Mouse (Mus musculus) liver, postnatal 0 days (tissue): ENCODE measurements around the gene Col19a1. TPM values are rescaled to one million over a fixed set of nuclear protein-coding genes. Genes with fewer than 3 reads are reported as not detected.

Source experiments
- ATAC-seq: fragments of 200-750 bp; cut with Nextera tagmentation; 2 replicates; pipeline ENCODE4 v1.8.0; 2017; ENCODE audit warnings: mild to moderate bottlenecking, moderate library complexity
- DNase-seq: peaks from one replicate; pipeline ENCODE4 v3.0.0-alpha.2; 2016
- H3K27ac ChIP-seq: fragments of 300-500 bp; sonication (generic); 2 replicates; pipeline ENCODE4 v1.5.1; 2014; ENCODE audit warnings: antibody characterized with exemption, moderate library complexity, mild to moderate bottlenecking, low read depth
- H3K27me3 ChIP-seq: fragments of 300-500 bp; sonication (generic); 2 replicates; pipeline ENCODE4 v1.6.1; 2014; ENCODE audit warnings: low read length, control low read depth, mixed read lengths; ENCODE audit not compliant: insufficient read depth
- H3K36me3 ChIP-seq: fragments of 300-500 bp; sonication (generic); replicated peaks from 2 replicates; pipeline ENCODE4 v1.6.1; 2014; ENCODE audit warnings: mild to moderate bottlenecking, control low read depth, low read length, moderate library complexity, mixed read lengths; ENCODE audit not compliant: insufficient read depth
- H3K4me1 ChIP-seq: fragments of 300-500 bp; sonication (generic); 2 replicates; pipeline ENCODE4 v1.6.1; 2014; ENCODE audit warnings: antibody characterized with exemption, mild to moderate bottlenecking, control low read depth; ENCODE audit not compliant: insufficient read depth
- H3K4me2 ChIP-seq: fragments of 300-500 bp; sonication (generic); 2 replicates; pipeline ENCODE4 v1.6.1; 2014; ENCODE audit warnings: low read depth, mild to moderate bottlenecking, low read length, moderate library complexity, mixed read lengths
- H3K4me3 ChIP-seq: fragments of 300-500 bp; sonication (generic); 2 replicates; pipeline ENCODE4 v1.5.1; 2014; ENCODE audit warnings: low read depth, low read length
- H3K9ac ChIP-seq: fragments of 300-500 bp; sonication (generic); replicated peaks from 2 replicates; pipeline ENCODE4 v1.6.1; 2014; ENCODE audit warnings: mild to moderate bottlenecking, moderate library complexity
- H3K9me3 ChIP-seq: fragments of 300-500 bp; sonication (generic); 2 replicates; pipeline ENCODE4 v1.6.1; 2016; ENCODE audit warnings: mild to moderate bottlenecking, control low read depth, low read length, mixed read lengths
- CTCF ChIP-seq: sonication (generic); IDR thresholded peaks from 2 replicates; pipeline ENCODE4 v1.5.1; 2016; ENCODE audit warnings: antibody characterized with exemption, low read depth
- EP300 ChIP-seq: IDR thresholded peaks from 2 replicates; pipeline ENCODE4 v1.6.1; 2016; ENCODE audit warnings: antibody characterized with exemption, low read depth, mild to moderate bottlenecking
- WGBS: fragments of 180-500 bp; shearing (Covaris S2); extraction: QIAGEN DNeasy Blood & Tissue Kit; methylation state at CpG from one replicate; pipeline ENCODE4 v1.1.7; 2014; ENCODE audit not compliant: insufficient replicate concordance; 5-methylcytosine and 5-hydroxymethylcytosine counted together
- polyA plus RNA-seq: library from polyadenylated mRNA; unstranded; fragments of >200 nt; fragmentation: Nextera tagmentation; extraction: Ambion mirVana; gene quantifications from 2 replicates; pipeline ENCODE4 v1.2.1, GENCODE M21; 2015

Col19a1 gene
- polyA plus RNA-seq, 1 experiment from 2014 or later = not detected

GRCm38 (mm10) chr1:24452159-24452558, 135.1 kb downstream of the Col19a1 start:
- no peak overlapping the region for H3K4me3 ChIP-seq

GRCm38 (mm10) chr1:24437425-24437824, 149.8 kb downstream of the Col19a1 start:
- TF ChIP-seq CTCF = no peak
- Histone ChIP-seq H3K27me3 (no peaks in the 10 kb centered on the region), H3K9ac (no peak overlapping the region), H3K4me3 (no peak overlapping the region), H3K36me3 (no peaks in the 10 kb centered on the region), H3K27ac (no peak overlapping the region), H3K4me1 (no peaks in the 10 kb centered on the region), H3K9me3 (no peaks in the 10 kb centered on the region), H3K4me2 (no peak overlapping the region)
- ATAC-seq (no peak), DNase-seq (no peak)

More at GRCm38 (mm10) chr1:24452159-24452558, 135.1 kb downstream of the Col19a1 start:
- Histone ChIP-seq H3K9me3 (no peaks in the 10 kb centered on the region), H3K4me1 (no peaks in the 10 kb centered on the region), H3K27ac (no peak overlapping the region), H3K9ac (no peak overlapping the region), H3K4me2 (no peak overlapping the region), H3K36me3 (no peaks in the 10 kb centered on the region), H3K27me3 (no peaks in the 10 kb centered on the region)
- no peak for ATAC-seq
- no peak for DNase-seq
- TF ChIP-seq EP300 (no peak), CTCF (no peak)
- 71% methylated on average over 7 of the region's 7 CpGs for WGBS

GRCm38 (mm10) chr1:24428306-24428705, 159.0 kb downstream of the Col19a1 start:
- TF ChIP-seq CTCF (no peak), EP300 (no peak)
- no peak overlapping the region for H3K9ac ChIP-seq

GRCm38 (mm10) chr1:24378125-24378821, 209.0 kb downstream of the Col19a1 start:
- WGBS = 32% methylated on average over 8 of the region's 8 CpGs
- no peaks in the 10 kb centered on the region for H3K36me3 ChIP-seq
- no peak overlapping the region for H3K27ac ChIP-seq
- ATAC-seq (no peak), DNase-seq (peak; percentile 17)
- no peak overlapping the region for H3K4me3 ChIP-seq
- TF ChIP-seq EP300 (no peak), CTCF (peak; percentile 49)
- no peaks in the 10 kb centered on the region for H3K9me3 ChIP-seq
- H3K27me3 ChIP-seq = no peaks in the 10 kb centered on the region
- no peak overlapping the region for H3K9ac ChIP-seq
- no peaks in the 10 kb centered on the region for H3K4me1 ChIP-seq
- H3K4me2 ChIP-seq = no peak overlapping the region

More at GRCm38 (mm10) chr1:24428306-24428705, 159.0 kb downstream of the Col19a1 start:
- ATAC-seq = no peak
- no peaks in the 10 kb centered on the region for H3K9me3 ChIP-seq
- no peak overlapping the region for H3K27ac ChIP-seq
- no peak overlapping the region for H3K4me2 ChIP-seq
- H3K36me3 ChIP-seq = no peaks in the 10 kb centered on the region
- no peak for DNase-seq
- H3K4me1 ChIP-seq = no peaks in the 10 kb centered on the region
- H3K4me3 ChIP-seq = no peak overlapping the region
- 78% methylated on average over 5 of the region's 5 CpGs for WGBS
- H3K27me3 ChIP-seq = no peaks in the 10 kb centered on the region

- 23% methylated on average over 2 of the region's 2 CpGs for WGBS
- Histone ChIP-seq H3K27ac (no peak overlapping the region), H3K9me3 (no peaks in the 10 kb centered on the region), H3K4me2 (no peak overlapping the region), H3K9ac (no peak overlapping the region), H3K4me3 (no peak overlapping the region), H3K4me1 (no peaks in the 10 kb centered on the region), H3K27me3 (no peaks in the 10 kb centered on the region), H3K36me3 (no peaks in the 10 kb centered on the region)
- ATAC-seq (no peak), DNase-seq (no peak)
- peak; percentile 40 for TF ChIP-seq CTCF
- TF ChIP-seq EP300 = no peak
Observed at GRCm38 (mm10) chr1:24374902-24375301, 212.4 kb downstream of the Col19a1 start.

GRCm38 (mm10) chr1:24373671-24374070, 213.6 kb downstream of the Col19a1 start:
- no peak overlapping the region for H3K4me2 ChIP-seq
- no peaks in the 10 kb centered on the region for H3K4me1 ChIP-seq
- no peaks in the 10 kb centered on the region for H3K36me3 ChIP-seq
- no peak overlapping the region for H3K27ac ChIP-seq
- DNase-seq = no peak
- ATAC-seq = no peak
- no peak for TF ChIP-seq EP300
- TF ChIP-seq CTCF = no peak
- H3K9me3 ChIP-seq = no peaks in the 10 kb centered on the region
- H3K4me3 ChIP-seq = no peak overlapping the region
- WGBS = 78% methylated on average over 3 of the region's 3 CpGs
- no peak overlapping the region for H3K9ac ChIP-seq
- no peaks in the 10 kb centered on the region for H3K27me3 ChIP-seq
